Mouse (Mus musculus) G1E (cell line): Measurements from ENCODE around the gene Nckap5. TPM values are rescaled to one million over a fixed set of nuclear protein-coding genes. Genes with fewer than 3 reads are reported as not detected.

Source experiments
- ATAC-seq: 2 replicates; pipeline ENCODE4 v1.8.0; 2016; ENCODE audit warnings: mild to moderate bottlenecking; ENCODE audit not compliant: insufficient number of reproducible peaks, poor library complexity, low FRiP score, severe bottlenecking; ENCODE audit errors: extremely low read depth
- DNase-seq: peaks from one replicate; pipeline ENCODE4 v3.0.0; 2012; ENCODE audit warnings: low spot score
- H3K27me3 ChIP-seq: 2 replicates; pipeline ENCODE4 v1.6.1; 2012; ENCODE audit warnings: mild to moderate bottlenecking, low read length, inconsistent platforms; ENCODE audit not compliant: insufficient read depth
- H3K36me3 ChIP-seq: replicated peaks from 2 replicates; pipeline ENCODE3; 2012; ENCODE audit warnings: mild to moderate bottlenecking, inconsistent platforms
- H3K4me1 ChIP-seq: 2 replicates; pipeline ENCODE4 v1.6.1; 2012; ENCODE audit warnings: low read depth, low read length, inconsistent platforms, mixed read lengths; ENCODE audit not compliant: insufficient read depth
- H3K4me3 ChIP-seq: 2 replicates; pipeline ENCODE4 v1.5.1; 2012; ENCODE audit warnings: low read depth, mild to moderate bottlenecking, inconsistent platforms, low read length, moderate library complexity, mixed read lengths
- H3K9me3 ChIP-seq: replicated peaks from 2 replicates; pipeline ENCODE4 v1.6.1; 2012; ENCODE audit warnings: inconsistent platforms
- CTCF ChIP-seq: IDR thresholded peaks from 2 replicates; pipeline ENCODE4 v1.5.1; 2012; ENCODE audit warnings: low read depth, low read length, inconsistent platforms, mixed read lengths
- GATA1 ChIP-seq: IDR thresholded peaks from 2 replicates; pipeline ENCODE4 v1.6.1; 2012; ENCODE audit warnings: borderline replicate concordance, low read length, inconsistent platforms, mixed read lengths
- GATA2 ChIP-seq: IDR thresholded peaks from 2 replicates; pipeline ENCODE4 v1.6.1; 2012; ENCODE audit warnings: low read depth, low read length, inconsistent platforms, borderline replicate concordance
- POLR2AphosphoS5 ChIP-seq: IDR thresholded peaks from 2 replicates; pipeline ENCODE4 v1.6.1; 2012; ENCODE audit warnings: low read depth, low read length, inconsistent platforms; ENCODE audit not compliant: insufficient replicate concordance
- TAL1 ChIP-seq: conservative IDR thresholded peaks from 2 replicates; pipeline ENCODE4 v1.6.1; 2012; ENCODE audit warnings: low read depth, low read length, inconsistent platforms, mixed read lengths
- polyA plus RNA-seq: library from polyadenylated mRNA; stranded (reverse); fragments of >175 nt; gene quantifications from 2 replicates; pipeline ENCODE4 v1.2.3, GENCODE M21; 2012
- total RNA-seq, 2 experiments: library from RNA; stranded (forward) in 1 of 2; stranded (reverse) in 1 of 2; fragments of 200-1000 nt in 1 of 2; fragments of >200 nt in 1 of 2; fragmentation: Nextera tagmentation in 1 of 2; gene quantifications; 2 replicates each; pipeline ENCODE4 v1.2.3; 2014 to 2017

Nckap5 gene
- total and polyA plus RNA-seq, 3 experiments, result 0.15 to 0.44 TPM; not detected in 1

DNA sequence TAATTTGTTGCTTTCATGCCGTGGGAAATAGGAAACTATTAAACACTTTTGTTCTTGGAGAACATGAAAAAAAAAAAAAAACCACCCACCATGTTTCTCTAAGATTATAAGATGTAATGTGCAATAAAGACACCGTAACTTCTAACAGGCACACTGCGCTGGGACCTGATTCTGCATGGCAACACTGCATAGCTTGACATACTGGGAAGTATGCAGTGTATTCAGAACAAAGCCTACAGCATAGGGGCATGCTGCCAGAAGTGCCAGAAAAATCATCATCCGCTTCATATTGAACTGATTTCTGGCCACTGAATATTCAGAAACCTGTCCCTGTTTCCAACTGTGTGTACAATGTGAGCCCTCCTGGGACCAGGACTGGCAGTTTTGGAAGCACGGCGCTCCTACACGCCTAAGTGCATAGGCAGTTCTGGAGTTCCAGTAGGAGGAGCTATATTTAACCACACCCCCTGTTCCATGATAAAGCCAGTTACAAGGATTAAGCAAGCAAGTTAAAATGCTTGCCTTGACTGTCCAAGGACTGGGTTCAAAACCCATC lies 302.5 kb downstream of the Nckap5 start:
- Histone ChIP-seq H3K4me3 (no peak overlapping the region), H3K9me3 (peaks cover 7% of the 10 kb centered on the region), H3K36me3 (no peaks in the 10 kb centered on the region), H3K4me1 (no peaks in the 10 kb centered on the region), H3K27me3 (no peaks in the 10 kb centered on the region)
- ATAC-seq (no peak), DNase-seq (no peak)
- TF ChIP-seq GATA2 (no peak), POLR2AphosphoS5 (no peak), GATA1 (no peak), CTCF (no peak), TAL1 (no peak)

DNA sequence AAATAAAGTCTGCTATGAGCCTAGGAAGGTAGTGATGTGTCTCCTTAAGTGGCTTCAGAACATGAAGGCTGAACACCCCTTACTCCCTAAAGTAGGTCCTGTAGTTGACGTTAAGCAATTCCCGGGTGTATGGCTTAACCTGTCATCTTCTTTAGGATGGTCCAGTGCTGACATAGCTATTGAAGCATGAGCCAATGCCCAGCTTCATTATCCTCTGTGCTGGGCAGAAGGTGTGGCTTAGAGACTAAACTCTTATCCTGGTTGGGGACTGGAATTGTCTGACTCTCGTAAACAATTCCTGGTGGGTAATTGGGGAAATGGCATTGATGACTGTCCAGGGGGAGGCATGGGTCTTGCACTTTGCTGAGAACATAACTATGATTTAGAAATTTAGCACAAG lies 312.5 kb downstream of the Nckap5 start:
- DNase-seq (no peak), ATAC-seq (no peak)
- Histone ChIP-seq H3K4me1 (no peaks in the 10 kb centered on the region), H3K36me3 (no peaks in the 10 kb centered on the region), H3K27me3 (peaks cover 3% of the 10 kb centered on the region; the same call in 1 of the 2 replicates), H3K4me3 (no peak overlapping the region), H3K9me3 (peaks cover 14% of the 10 kb centered on the region)
- TF ChIP-seq GATA1, result no peak
- TF ChIP-seq POLR2AphosphoS5, result no peak
- no peak for TF ChIP-seq TAL1

DNA sequence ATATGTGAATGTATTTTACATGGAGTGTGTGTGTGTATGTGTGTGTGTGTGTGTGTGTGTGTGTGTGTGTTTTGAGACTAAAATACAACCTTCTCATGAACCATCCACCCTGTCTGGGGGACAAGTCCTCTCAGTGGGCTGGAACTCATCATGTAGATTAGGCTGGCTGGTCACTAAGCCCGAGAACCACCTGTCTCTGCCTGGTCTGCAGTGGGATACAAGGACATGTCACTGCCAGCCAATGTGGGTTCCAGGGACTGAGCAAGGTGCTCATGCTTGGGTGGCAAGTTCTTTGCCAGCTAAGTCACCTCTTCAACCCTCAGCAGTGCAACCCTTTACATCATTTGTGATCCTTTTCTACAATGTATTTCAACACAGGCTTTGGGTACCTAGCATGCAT lies 313.2 kb downstream of the Nckap5 start:
- DNase-seq, result no peak
- Histone ChIP-seq H3K9me3 (peaks cover 15% of the 10 kb centered on the region), H3K36me3 (no peaks in the 10 kb centered on the region), H3K27me3 (peaks cover 3% of the 10 kb centered on the region; the same call in 1 of the 2 replicates), H3K4me1 (no peaks in the 10 kb centered on the region), H3K4me3 (no peak overlapping the region)
- ATAC-seq, result no peak
- TF ChIP-seq TAL1 (no peak), POLR2AphosphoS5 (no peak), CTCF (no peak), GATA1 (no peak), GATA2 (no peak)

GRCm38 (mm10) chr1:126515054-126515756 lies 315.4 kb downstream of the Nckap5 start:
- peaks cover 15% of the 10 kb centered on the region for H3K9me3 ChIP-seq
- H3K4me1 ChIP-seq, result no peaks in the 10 kb centered on the region
- H3K4me3 ChIP-seq, result no peak overlapping the region
- no peak for ATAC-seq
- TF ChIP-seq POLR2AphosphoS5 (no peak), CTCF (no peak), GATA2 (no peak), TAL1 (no peak), GATA1 (no peak)
- H3K27me3 ChIP-seq, result no peaks in the 10 kb centered on the region
- no peak for DNase-seq
- H3K36me3 ChIP-seq, result no peaks in the 10 kb centered on the region

DNA sequence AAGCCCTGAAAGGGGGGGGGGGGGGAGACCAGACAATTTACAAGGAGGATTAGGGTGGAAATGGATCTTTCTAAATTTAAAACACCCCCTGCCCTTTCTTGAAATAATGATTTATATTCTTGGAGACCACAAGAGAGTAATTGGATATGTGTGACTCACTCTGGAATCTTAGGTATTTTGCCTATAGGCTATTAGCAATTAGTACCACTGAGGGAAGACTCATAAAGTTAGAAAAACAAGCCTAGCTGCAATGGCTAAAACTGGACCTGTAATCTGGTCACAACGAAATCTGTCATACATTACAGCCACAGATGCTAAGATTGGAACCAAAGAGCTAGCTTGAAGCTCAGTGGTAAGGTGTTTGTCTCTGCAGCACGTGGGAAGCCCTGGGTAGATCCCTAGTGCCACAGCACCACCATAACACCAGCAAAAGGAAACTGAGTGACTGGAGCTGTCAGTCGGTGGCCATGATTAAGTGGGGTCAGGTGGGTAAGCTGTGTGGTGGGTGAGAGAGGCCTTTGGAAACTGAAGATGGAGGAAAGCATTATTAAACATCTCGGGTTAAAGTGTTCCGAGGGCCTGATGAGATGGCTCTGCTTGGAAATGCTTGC lies 318.7 kb downstream of the Nckap5 start:
- ATAC-seq (no peak), DNase-seq (no peak)
- no peaks in the 10 kb centered on the region for H3K4me1 ChIP-seq
- no peak for TF ChIP-seq TAL1
- no peak for TF ChIP-seq POLR2AphosphoS5
- no peak for TF ChIP-seq GATA1
- TF ChIP-seq CTCF, result no peak
- no peak for TF ChIP-seq GATA2
- H3K4me3 ChIP-seq, result no peak overlapping the region
- H3K27me3 ChIP-seq, result no peaks in the 10 kb centered on the region
- peaks cover 25% of the 10 kb centered on the region for H3K9me3 ChIP-seq
- H3K36me3 ChIP-seq, result no peaks in the 10 kb centered on the region

GRCm38 (mm10) chr1:126504717-126505116 lies 325.9 kb downstream of the Nckap5 start:
- H3K27me3 ChIP-seq, result peaks cover 3% of the 10 kb centered on the region; the same call in 1 of the 2 replicates
- H3K9me3 ChIP-seq, result peaks cover 29% of the 10 kb centered on the region
- H3K4me1 ChIP-seq, result no peaks in the 10 kb centered on the region
- TF ChIP-seq GATA1 (no peak), TAL1 (no peak), GATA2 (no peak), POLR2AphosphoS5 (no peak), CTCF (no peak)
- H3K4me3 ChIP-seq, result no peak overlapping the region
- DNase-seq (no peak), ATAC-seq (no peak)
- no peaks in the 10 kb centered on the region for H3K36me3 ChIP-seq
